Mouse (Mus musculus): ENCODE data around the gene Nrarp.

DNA sequence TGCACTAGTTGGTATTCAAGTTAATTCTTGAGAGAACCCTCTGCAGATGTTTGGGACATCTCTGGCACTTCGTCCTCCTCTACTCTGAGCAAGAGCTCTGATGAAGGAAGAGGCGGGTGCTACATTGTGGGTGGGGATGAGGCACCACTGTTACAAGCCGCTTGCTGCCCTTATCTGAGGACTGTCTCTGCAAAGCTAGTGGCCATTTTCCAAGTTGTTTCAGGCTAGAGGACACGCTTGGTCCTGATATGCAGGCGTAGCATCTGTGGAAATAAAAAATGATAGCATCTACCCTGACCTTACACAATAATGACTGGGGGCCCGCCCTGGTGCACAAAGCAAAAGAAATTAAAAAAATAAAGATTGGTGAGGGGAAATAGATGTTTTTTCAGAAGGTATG lies 42.7 kb upstream of the Nrarp start:
- TF ChIP-seq CTCF (IDR thresholded peaks at IDR 0.05; ENCODE audit: extremely low read depth, insufficient read length, insufficient replicate concordance, low read depth, low read length) (no peak), POLR2A (IDR thresholded peaks at IDR 0.05; ENCODE audit: low read depth, low read length) (no peak)

Data from small intestine, adult 2 months (tissue).